Mouse (Mus musculus) cortical plate, adult 2 months (tissue): Measurements from ENCODE around the gene Cryaa.

Experiments
- CTCF ChIP-seq: fragments of 200-500 bp; IDR thresholded peaks from 2 replicates; pipeline ENCODE4 v1.5.1; 2011; ENCODE audit warnings: mild to moderate bottlenecking, control low read depth, low read length; ENCODE audit not compliant: insufficient read depth; ENCODE audit errors: extremely low read depth
- POLR2A ChIP-seq: fragments of 200-500 bp; IDR thresholded peaks from 2 replicates; pipeline ENCODE4 v1.6.1; 2011; ENCODE audit warnings: mild to moderate bottlenecking, low read length, control low read depth; ENCODE audit not compliant: insufficient read depth; ENCODE audit errors: extremely low read depth

DNA sequence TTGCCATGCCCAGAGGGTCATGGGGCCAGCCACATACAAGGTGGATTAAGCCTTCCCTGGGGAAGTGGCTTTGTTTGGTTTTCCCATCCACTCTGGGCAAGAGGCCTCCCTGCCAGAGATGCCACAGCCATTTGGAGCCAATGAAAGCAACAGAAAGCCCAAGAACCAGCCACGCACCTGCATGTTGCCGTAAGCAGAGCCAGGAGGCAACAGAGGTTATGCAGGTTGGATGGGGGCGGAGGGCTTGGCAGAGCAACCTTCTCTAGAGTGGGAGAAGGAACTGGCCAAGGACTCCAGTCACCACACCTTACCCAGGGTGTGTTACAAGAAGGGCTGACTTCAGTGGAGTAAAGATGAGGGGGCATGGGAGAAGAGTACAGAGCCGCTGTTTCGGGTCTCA, 48.6 kb downstream of the Cryaa start:
- TF ChIP-seq POLR2A (no peak), CTCF (no peak)
